Mouse (Mus musculus): ENCODE data around the gene Carmil2. TPM values are rescaled to one million over a fixed set of nuclear protein-coding genes. Genes with fewer than 3 reads are reported as not detected.

Carmil2 gene
- polyA plus RNA-seq, 1 experiment from 2014 or later: 9.0 TPM

DNA sequence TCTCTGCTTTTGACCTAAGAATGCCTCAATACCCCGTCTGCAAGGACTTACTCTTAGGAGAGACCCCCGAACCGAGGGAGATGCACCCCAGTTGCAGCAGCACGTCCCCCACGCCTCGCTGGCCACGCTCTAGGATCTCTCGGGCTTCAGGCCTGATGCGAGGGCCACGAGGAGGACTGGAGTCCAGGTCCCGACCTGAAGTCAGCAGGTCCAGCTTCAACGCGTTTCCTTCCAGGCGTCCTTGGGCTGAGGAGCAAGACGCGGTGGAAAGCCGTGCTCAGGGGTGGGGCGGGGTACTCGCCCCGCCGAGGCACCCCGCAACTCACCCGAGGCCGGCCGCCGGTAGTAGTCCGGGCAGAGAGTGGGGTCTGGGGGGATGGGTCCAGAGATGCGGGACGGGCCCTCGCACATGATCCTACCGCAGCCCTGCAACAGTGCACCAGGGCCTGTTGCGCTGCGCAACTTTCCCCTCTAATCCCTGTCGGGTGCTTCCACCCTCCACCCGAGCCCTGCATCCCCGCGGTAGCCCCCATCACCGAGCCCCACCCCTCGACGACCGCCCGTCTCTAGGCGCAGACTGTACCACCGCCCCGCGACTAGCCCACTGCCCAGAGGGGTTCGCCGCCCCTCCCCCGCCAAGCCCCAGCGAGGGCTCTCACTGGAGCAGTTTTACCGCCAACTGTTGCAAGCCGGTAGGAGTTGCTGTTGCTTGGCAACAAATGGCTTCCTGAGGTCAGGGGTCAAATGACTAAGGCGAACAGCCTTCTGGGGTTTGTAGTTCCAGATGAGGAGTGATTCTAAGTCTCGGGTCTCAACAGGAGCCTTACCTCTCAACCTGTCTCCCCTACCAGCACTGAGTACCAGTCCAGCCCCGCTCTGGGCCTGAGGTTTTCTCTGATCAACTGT, 21.7 kb downstream of the Carmil2 start, which contains the start of the genes 4933405L10Rik and Enkd1:
Gene 4933405L10Rik, plus strand, starts transcription at position 158 of the 906 bp plus-strand sequence.
Gene Enkd1, minus strand, starts transcription at position 713 of the 906 bp plus-strand sequence.
- Histone ChIP-seq H3K27ac (replicated peaks) (no peak within 1 kb of the TSS), H3K9ac (replicated peaks) (peak within 1 kb of the TSS; percentile 71), H3K4me3 (peak within 1 kb of the TSS; percentile 75), H3K4me2 (replicated peaks) (peak within 1 kb of the TSS; percentile 91), H3K27me3 (no peaks in the 10 kb centered on the region), H3K36me3 (peaks cover 19% of the 10 kb centered on the region), H3K9me3 (no peaks in the 10 kb centered on the region), H3K4me1 (peaks cover 20% of the 10 kb centered on the region)
- ATAC-seq (ENCODE audit: low FRiP score, low read depth): peak; percentile 87
- under 1% methylated on average over 55 of the region's 55 CpGs for WGBS

DNA sequence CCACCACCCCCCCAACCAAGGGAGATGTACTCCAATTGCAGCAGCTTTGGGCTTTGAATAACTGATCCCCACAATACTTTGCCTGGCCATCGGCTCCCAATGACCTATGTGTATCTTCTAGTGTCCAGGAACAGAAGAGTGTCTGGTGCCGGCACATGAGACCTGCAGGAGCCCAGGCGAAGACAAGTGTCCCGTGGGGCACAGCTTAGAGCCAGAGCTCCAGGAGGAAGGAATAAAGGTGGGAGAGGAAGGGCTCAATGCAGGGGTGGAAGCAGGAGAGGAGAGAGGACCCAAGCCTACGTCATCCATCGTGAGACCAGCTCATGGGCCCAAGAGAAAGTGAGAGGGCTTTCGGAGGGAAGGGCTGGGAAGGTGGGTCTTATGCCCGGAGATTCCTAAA, 22.6 kb downstream of the Carmil2 start:
- Histone ChIP-seq H3K4me3 (no peak overlapping the region), H3K4me1 (peaks cover 17% of the 10 kb centered on the region), H3K9me3 (no peaks in the 10 kb centered on the region), H3K27ac (replicated peaks) (no peak overlapping the region), H3K4me2 (replicated peaks) (no peak overlapping the region), H3K36me3 (peaks cover 9% of the 10 kb centered on the region), H3K27me3 (no peaks in the 10 kb centered on the region), H3K9ac (replicated peaks) (no peak overlapping the region)
- 95% methylated on average over 8 of the region's 8 CpGs for WGBS
- peak; percentile 2; the same call in 1 of the 2 replicates for ATAC-seq (ENCODE audit: low FRiP score, low read depth)

DNA sequence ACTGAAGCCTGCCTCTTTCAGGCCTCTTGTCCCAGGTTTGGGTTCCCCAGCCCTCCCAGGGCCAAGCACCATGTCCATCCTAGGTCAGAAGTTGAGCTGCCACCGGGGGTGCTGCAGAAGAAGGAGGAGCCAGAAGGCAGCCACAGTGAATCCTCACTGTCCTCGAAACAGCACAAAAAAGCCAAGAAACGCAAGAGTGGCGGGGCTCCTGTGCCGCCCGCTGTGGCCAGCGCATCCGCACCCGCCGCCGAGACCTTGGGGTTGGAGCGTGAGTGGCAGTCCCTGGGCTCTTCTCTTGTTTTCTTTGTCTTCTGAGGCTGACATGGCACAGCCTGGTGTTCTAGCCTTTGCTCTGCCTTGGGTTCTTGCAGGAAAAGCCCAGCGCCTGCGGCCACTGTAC, 23.2 kb downstream of the Carmil2 start:
- peaks cover 3% of the 10 kb centered on the region for H3K36me3 ChIP-seq
- no peaks in the 10 kb centered on the region for H3K9me3 ChIP-seq
- peaks cover 17% of the 10 kb centered on the region for H3K4me1 ChIP-seq
- no peaks in the 10 kb centered on the region for H3K27me3 ChIP-seq
- no peak overlapping the region for H3K4me2 ChIP-seq (replicated peaks)
- no peak overlapping the region for H3K4me3 ChIP-seq
- H3K9ac ChIP-seq (replicated peaks): no peak overlapping the region
- WGBS: 73% methylated on average over 13 of the region's 14 CpGs
- no peak for ATAC-seq (ENCODE audit: low FRiP score, low read depth)
- H3K27ac ChIP-seq (replicated peaks): no peak overlapping the region

DNA sequence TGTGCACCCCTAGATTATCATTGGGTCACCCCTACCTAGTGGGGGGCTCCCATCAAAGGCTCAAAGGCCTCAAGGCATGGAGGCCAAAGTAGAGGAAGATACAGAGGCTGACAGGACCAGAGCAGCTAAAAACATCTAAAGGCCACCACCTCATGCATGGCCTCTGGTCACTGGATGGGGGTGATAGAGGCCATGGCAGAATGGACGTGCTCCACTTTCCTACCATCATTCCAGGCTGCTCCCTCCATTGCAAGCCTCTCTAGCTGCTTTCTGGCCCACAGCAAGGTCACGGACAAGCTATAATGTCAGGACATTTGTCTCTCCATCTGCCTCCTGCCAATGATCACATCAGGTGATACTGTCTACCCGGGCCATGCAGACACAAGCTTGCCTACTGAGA, 26.2 kb downstream of the Carmil2 start:
- no peak overlapping the region for H3K27ac ChIP-seq (replicated peaks)
- H3K9ac ChIP-seq (replicated peaks): no peak overlapping the region
- H3K27me3 ChIP-seq: no peaks in the 10 kb centered on the region
- no peaks in the 10 kb centered on the region for H3K9me3 ChIP-seq
- H3K36me3 ChIP-seq: peaks cover 14% of the 10 kb centered on the region
- 85% methylated on average over 3 of the region's 3 CpGs for WGBS
- H3K4me2 ChIP-seq (replicated peaks): no peak overlapping the region
- ATAC-seq (ENCODE audit: low FRiP score, low read depth): no peak
- H3K4me3 ChIP-seq: no peak overlapping the region
- peaks cover 4% of the 10 kb centered on the region for H3K4me1 ChIP-seq

DNA sequence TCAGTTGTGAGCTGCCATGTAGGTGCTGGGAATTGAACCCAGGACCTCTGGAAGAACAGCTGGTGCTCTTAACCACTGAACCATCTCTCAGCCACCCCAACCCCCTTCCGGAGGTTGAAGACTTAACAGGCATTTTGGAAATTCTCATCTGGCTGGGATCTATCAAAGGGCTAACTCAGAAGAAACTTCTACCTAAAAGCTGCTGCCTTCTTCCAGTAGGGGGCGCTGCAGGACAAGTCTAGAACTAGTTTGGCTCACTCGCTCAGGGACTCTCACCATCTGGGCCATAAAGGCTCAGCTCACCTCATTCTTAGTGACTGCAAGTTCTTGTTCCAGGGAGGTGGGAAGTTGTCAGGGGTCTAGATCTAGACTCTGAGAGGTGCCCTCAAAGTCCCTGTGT, 28.1 kb downstream of the Carmil2 start:
- 1% methylated on average over 3 of the region's 3 CpGs for WGBS
- H3K9me3 ChIP-seq: no peaks in the 10 kb centered on the region
- H3K9ac ChIP-seq (replicated peaks): no peak overlapping the region
- H3K27me3 ChIP-seq: no peaks in the 10 kb centered on the region
- H3K4me2 ChIP-seq (replicated peaks): no peak overlapping the region
- H3K27ac ChIP-seq (replicated peaks): no peak overlapping the region
- H3K36me3 ChIP-seq: peaks cover 16% of the 10 kb centered on the region
- ATAC-seq (ENCODE audit: low FRiP score, low read depth): peak; percentile 36; the same call in 1 of the 2 replicates
- no peak overlapping the region for H3K4me3 ChIP-seq
- H3K4me1 ChIP-seq: no peaks in the 10 kb centered on the region

DNA sequence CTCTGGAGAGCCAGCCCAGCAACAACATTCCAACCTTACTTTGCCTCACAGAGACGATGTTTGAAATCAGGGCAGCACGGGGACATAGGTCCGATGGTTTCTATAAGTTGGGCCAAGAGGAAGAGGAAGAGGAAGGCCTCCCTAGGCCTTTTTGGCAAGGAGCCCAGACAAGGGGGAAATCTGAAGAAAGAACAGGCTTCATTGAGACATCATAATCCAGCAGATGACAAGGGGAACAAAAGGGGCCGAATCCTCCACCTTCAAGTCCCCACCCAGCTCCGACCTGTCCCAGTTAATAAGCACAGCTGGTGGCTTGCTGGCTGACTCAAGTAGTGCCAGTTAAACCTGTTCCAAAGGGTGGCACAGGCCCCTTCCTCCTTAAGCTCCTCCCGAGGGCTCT, 29.0 kb downstream of the Carmil2 start:
- H3K36me3 ChIP-seq: peaks cover 16% of the 10 kb centered on the region
- H3K9ac ChIP-seq (replicated peaks): no peak overlapping the region
- no peak overlapping the region for H3K4me3 ChIP-seq
- no peak for ATAC-seq (ENCODE audit: low FRiP score, low read depth)
- no peaks in the 10 kb centered on the region for H3K27me3 ChIP-seq
- no peak overlapping the region for H3K4me2 ChIP-seq (replicated peaks)
- no peak overlapping the region for H3K27ac ChIP-seq (replicated peaks)
- H3K9me3 ChIP-seq: no peaks in the 10 kb centered on the region
- H3K4me1 ChIP-seq: no peaks in the 10 kb centered on the region
- 87% methylated on average over 6 of the region's 6 CpGs for WGBS

DNA sequence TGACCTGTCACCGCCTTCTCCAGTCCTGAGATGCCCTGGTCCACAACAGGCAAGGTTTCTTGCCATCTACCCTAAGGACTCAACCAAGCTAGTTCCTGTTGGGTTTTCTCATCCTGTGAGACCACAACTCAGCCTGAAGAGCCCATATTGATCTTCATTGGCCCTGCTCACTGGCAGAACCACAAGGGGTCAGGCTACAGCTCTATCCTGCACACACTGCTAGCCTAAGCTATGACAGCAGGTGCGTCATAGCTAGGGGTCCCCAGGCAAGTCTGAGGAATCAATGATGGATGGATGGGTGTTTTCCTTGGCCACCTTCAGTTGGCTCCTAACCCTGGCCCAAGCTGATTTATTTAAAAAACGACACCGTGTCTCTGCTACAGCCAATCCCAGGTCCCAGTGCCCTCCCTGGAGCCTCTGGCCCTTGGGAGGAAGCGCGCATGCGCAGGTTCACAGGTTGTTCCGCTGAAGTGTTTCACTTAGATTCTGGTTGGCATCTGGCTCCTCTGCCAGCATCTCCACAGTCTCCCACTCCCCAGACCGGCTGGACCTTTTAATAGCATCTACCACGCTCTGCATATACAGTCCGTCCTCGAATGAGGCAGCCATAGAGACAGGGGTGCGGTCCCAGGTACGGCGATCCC, 30.4 kb downstream of the Carmil2 start:
- H3K27ac ChIP-seq (replicated peaks): no peak overlapping the region
- H3K9ac ChIP-seq (replicated peaks): no peak overlapping the region
- no peak overlapping the region for H3K4me2 ChIP-seq (replicated peaks)
- 93% methylated on average over 15 of the region's 15 CpGs for WGBS
- H3K4me3 ChIP-seq: no peak overlapping the region
- peaks cover 22% of the 10 kb centered on the region for H3K36me3 ChIP-seq
- H3K9me3 ChIP-seq: no peaks in the 10 kb centered on the region
- ATAC-seq (ENCODE audit: low FRiP score, low read depth): no peak
- no peaks in the 10 kb centered on the region for H3K4me1 ChIP-seq
- H3K27me3 ChIP-seq: no peaks in the 10 kb centered on the region

DNA sequence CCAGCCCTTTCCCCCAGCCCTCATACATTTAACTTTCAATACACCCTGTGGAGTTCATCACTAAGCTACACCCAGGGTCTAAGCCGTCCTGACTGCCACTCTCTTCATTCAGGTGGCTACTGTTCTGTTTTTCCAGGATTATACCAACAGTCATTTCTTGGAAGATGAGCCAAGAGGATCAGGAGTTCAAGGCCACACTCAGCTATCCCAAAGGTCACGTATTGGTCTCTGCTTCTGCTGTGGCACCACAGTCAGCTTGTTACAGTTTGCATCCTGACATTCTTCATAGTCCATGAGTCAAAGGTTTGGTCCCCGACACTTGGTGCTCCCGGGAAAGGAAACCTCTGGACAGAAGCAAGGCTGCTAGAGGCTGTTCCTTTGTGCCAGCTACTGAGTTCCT, 33.6 kb downstream of the Carmil2 start:
- Histone ChIP-seq H3K27ac (replicated peaks) (no peak overlapping the region), H3K4me1 (no peaks in the 10 kb centered on the region), H3K9ac (replicated peaks) (no peak overlapping the region), H3K9me3 (no peaks in the 10 kb centered on the region), H3K36me3 (peaks cover 37% of the 10 kb centered on the region), H3K27me3 (no peaks in the 10 kb centered on the region), H3K4me2 (replicated peaks) (no peak overlapping the region), H3K4me3 (no peak overlapping the region)
- ATAC-seq (ENCODE audit: low FRiP score, low read depth): no peak
- 86% methylated on average over 4 of the region's 4 CpGs for WGBS

DNA sequence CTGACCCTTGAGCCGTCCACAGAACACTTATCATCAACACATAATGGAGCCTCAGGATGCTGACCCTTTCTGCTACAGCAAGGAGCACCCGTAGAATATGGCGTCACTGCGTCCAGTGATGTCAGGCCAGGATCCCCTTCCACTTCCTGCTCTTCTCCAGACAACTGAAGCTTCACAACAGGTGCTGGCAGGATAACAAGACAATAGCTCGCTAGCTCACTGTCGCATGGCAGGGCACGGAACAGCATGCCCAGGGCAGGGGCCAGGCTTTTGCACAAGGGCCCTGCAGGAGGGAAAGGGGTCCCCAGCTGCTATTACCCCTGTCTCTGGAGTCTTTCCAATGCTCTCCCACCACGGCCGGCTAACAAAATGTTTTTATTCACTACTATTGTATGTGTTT, 36.8 kb downstream of the Carmil2 start:
- Histone ChIP-seq H3K9me3 (no peaks in the 10 kb centered on the region), H3K9ac (replicated peaks) (no peak overlapping the region), H3K4me3 (no peak overlapping the region), H3K4me1 (no peaks in the 10 kb centered on the region), H3K27me3 (no peaks in the 10 kb centered on the region), H3K4me2 (replicated peaks) (no peak overlapping the region), H3K36me3 (peaks cover 42% of the 10 kb centered on the region), H3K27ac (replicated peaks) (no peak overlapping the region)
- no peak for ATAC-seq (ENCODE audit: low FRiP score, low read depth)
- 97% methylated on average over 9 of the region's 9 CpGs for WGBS

DNA sequence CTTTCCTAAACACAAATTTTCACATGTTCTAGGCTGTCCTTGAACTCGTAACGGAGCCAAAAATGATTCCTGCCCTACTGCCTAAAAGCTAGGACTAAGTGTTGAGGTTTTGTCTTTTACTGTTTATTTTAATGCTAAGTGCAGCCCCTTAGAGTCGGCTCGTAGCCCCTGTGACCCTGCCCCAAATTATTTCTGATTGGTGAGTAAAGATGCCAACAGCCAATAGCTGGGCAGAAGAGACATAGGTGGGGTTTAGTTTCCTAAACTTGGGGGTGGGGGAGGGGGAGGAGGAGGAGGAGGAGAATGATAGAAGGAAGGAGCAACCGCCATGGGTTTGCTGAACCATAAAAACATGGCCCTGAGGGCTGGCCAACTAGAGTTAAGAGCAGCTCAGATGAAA, 39.7 kb downstream of the Carmil2 start:
- no peaks in the 10 kb centered on the region for H3K4me1 ChIP-seq
- H3K36me3 ChIP-seq: peaks cover 45% of the 10 kb centered on the region
- no peaks in the 10 kb centered on the region for H3K27me3 ChIP-seq
- no peak for ATAC-seq (ENCODE audit: low FRiP score, low read depth)
- H3K9me3 ChIP-seq: no peaks in the 10 kb centered on the region
- no peak overlapping the region for H3K9ac ChIP-seq (replicated peaks)
- H3K4me3 ChIP-seq: no peak overlapping the region
- 86% methylated on average over 5 of the region's 5 CpGs for WGBS
- H3K4me2 ChIP-seq (replicated peaks): no peak overlapping the region
- no peak overlapping the region for H3K27ac ChIP-seq (replicated peaks)

DNA sequence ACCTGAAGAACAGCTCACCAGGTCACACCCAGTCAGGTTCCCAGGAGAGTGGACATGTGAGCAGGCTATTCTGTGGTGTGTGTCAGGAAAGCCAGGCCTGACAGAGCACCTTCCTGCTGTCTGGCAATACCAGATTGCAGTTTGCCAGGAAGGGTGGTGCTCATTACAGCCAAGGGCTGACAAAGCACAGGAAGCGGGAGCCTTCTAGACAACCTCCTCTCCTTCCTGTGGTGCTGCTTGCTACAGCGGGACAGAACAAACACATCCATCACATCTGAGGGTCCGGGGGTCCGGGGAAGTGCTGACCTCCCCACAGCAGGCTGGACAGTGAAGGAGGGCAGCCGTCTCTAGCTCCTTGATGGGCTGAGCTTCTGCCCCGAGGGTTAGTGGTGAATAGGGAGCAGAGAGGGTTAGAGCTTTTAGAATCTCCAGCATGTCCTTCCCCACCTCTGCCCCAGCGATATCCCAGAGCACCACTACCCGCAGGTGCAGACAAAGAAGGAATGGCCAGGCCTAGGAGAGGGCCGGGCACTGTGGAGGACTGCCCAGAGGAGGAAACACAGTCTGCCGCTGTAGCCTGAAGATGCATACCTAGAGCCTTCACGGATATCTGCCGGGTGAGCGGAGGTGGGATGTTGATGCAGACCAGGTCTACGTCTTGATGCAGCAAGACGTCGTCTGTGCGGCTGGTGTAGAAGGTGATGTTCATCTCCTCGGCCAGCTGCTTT, 41.5 kb downstream of the Carmil2 start:
- Histone ChIP-seq H3K4me2 (replicated peaks) (no peak overlapping the region), H3K9ac (replicated peaks) (0 out of 2 replicates have a peak overlapping the region, but pooled peaks have one; percentile 24), H3K9me3 (no peaks in the 10 kb centered on the region), H3K36me3 (peaks cover 42% of the 10 kb centered on the region), H3K27me3 (no peaks in the 10 kb centered on the region), H3K4me3 (no peak overlapping the region), H3K27ac (replicated peaks) (no peak overlapping the region), H3K4me1 (no peaks in the 10 kb centered on the region)
- 90% methylated on average over 18 of the region's 18 CpGs for WGBS
- no peak for ATAC-seq (ENCODE audit: low FRiP score, low read depth)

DNA sequence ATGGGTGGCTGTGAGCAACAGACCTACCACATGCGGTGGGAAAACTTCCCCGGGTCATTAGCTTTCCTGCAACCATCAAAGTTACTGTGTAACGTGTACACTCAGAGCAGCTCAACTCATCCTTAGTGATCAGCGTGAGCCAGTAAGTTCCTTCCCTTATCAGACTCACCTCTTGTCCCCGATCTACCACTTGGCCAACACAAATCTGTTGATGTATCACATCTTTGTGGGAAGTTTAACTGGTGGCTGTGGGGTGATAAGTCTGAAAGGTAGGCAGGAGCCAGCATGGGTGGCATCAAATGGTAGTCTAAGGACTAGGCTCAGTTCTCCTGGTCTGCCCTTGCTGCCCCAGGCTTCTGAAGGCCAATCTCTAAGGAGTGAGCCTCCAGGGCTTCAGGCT, 46.1 kb downstream of the Carmil2 start:
- Histone ChIP-seq H3K27ac (replicated peaks) (no peak overlapping the region), H3K9me3 (no peaks in the 10 kb centered on the region), H3K4me1 (no peaks in the 10 kb centered on the region), H3K9ac (replicated peaks) (no peak overlapping the region), H3K36me3 (peaks cover 15% of the 10 kb centered on the region), H3K4me3 (no peak overlapping the region), H3K4me2 (replicated peaks) (no peak overlapping the region), H3K27me3 (no peaks in the 10 kb centered on the region)
- WGBS: 96% methylated on average over 5 of the region's 5 CpGs
- no peak for ATAC-seq (ENCODE audit: low FRiP score, low read depth)
